Mouse (Mus musculus) intestine, embryonic 15.5 days (tissue): ENCODE measurements around the gene P2ry13. TPM values are rescaled to one million over a fixed set of nuclear protein-coding genes. Genes with fewer than 3 reads are reported as not detected.

ENCODE experiments used
- ATAC-seq: fragments of 200-750 bp; cut with Nextera tagmentation; 2 replicates; pipeline ENCODE4 v1.8.0; 2017; ENCODE audit warnings: moderate TSS enrichment, moderate library complexity
- H3K27ac ChIP-seq: fragments of 300-500 bp; sonication (generic); 2 replicates; pipeline ENCODE4 v1.5.1; 2015; ENCODE audit warnings: mild to moderate bottlenecking, inconsistent platforms
- H3K27me3 ChIP-seq: fragments of 300-500 bp; sonication (generic); replicated peaks from 2 replicates; pipeline ENCODE4 v1.6.1; 2015; ENCODE audit warnings: inconsistent platforms
- H3K36me3 ChIP-seq: fragments of 300-500 bp; sonication (generic); 2 replicates; pipeline ENCODE4 v1.6.1; 2015; ENCODE audit warnings: inconsistent platforms
- H3K4me1 ChIP-seq: fragments of 300-500 bp; sonication (generic); replicated peaks from 2 replicates; pipeline ENCODE4 v1.6.1; 2015; ENCODE audit warnings: inconsistent platforms
- H3K4me2 ChIP-seq: fragments of 300-500 bp; sonication (generic); replicated peaks from 2 replicates; pipeline ENCODE4 v1.6.1; 2015; ENCODE audit warnings: mild to moderate bottlenecking, inconsistent platforms
- H3K4me3 ChIP-seq: fragments of 300-500 bp; sonication (generic); replicated peaks from 2 replicates; pipeline ENCODE4 v1.5.1; 2015; ENCODE audit warnings: inconsistent platforms
- H3K9ac ChIP-seq: fragments of 300-500 bp; sonication (generic); 2 replicates; pipeline ENCODE4 v1.6.1; 2015; ENCODE audit warnings: inconsistent platforms
- H3K9me3 ChIP-seq: fragments of 300-500 bp; sonication (generic); 2 replicates; pipeline ENCODE4 v1.6.1; 2016; ENCODE audit warnings: inconsistent platforms
- WGBS: fragments of 180-500 bp; shearing (Covaris S2); methylation state at CpG from one replicate; pipeline ENCODE4 v1.1.7; 2015; 5-methylcytosine and 5-hydroxymethylcytosine counted together
- polyA plus RNA-seq: library from polyadenylated mRNA; unstranded; fragments of >200 nt; fragmentation: Nextera tagmentation; extraction: Ambion mirVana; gene quantifications from 2 replicates; pipeline ENCODE4 v1.2.1, GENCODE M21; 2015

Gene P2ry13
- polyA plus RNA-seq, 1 experiment from 2014 or later = 1.2 TPM

GRCm38 (mm10) chr3:59160465-59160864 is 50.2 kb downstream of the P2ry13 start:
- no peak overlapping the region for H3K9ac ChIP-seq
- H3K27ac ChIP-seq = no peak overlapping the region
- no peaks in the 10 kb centered on the region for H3K36me3 ChIP-seq
- no peak overlapping the region for H3K4me2 ChIP-seq
- no peak overlapping the region for H3K4me3 ChIP-seq
- 61% methylated on average over 1 of the region's 1 CpGs for WGBS
- no peaks in the 10 kb centered on the region for H3K4me1 ChIP-seq
- no peaks in the 10 kb centered on the region for H3K27me3 ChIP-seq
- no peaks in the 10 kb centered on the region for H3K9me3 ChIP-seq
- ATAC-seq = no peak

Other genes with a start within 250 kb of the P2ry13 start
- 1.1 and 1.5 TPM in 2 replicates for gene Med12l, start 205.1 kb downstream of the P2ry13 start, polyA plus RNA-seq
- gene Gpr171, start 109.1 kb downstream of the P2ry13 start, polyA plus RNA-seq = 0.97 and 1.00 TPM in 2 replicates
- 8.6 and 10.3 TPM in 2 replicates for gene P2ry14, start 57.3 kb downstream of the P2ry13 start, polyA plus RNA-seq
- gene Gpr87, start 15.8 kb downstream of the P2ry13 start, polyA plus RNA-seq = not detected in 2 replicates
- 1.9 and 2.0 TPM in 2 replicates for gene P2ry12, start 52.0 kb upstream of the P2ry13 start, polyA plus RNA-seq
- 6.7 and 8.3 TPM in 2 replicates for gene Igsf10, start 133.5 kb upstream of the P2ry13 start, polyA plus RNA-seq